Mouse (Mus musculus) left cerebral cortex, adult 8-10 months (tissue): ENCODE results near the gene Ccdc28b. TPM values are rescaled to one million over a fixed set of nuclear protein-coding genes. Genes with fewer than 3 reads are reported as not detected.

Experiments used
- DNase-seq, 2 experiments: peaks; one replicate each; pipeline ENCODE4 v3.0.0; 2022; ENCODE audit warnings: low spot score in 2 of 2
- total RNA-seq, 4 experiments: library from RNA; stranded (reverse); gene quantifications; 2 replicates each; pipeline ENCODE4 v1.2.4; 2022

The Ccdc28b gene
- 10 to 100 TPM; 46.9 to 51.5 (median 49.4) TPM for total RNA-seq

- peak in 1 of 2 experiments; percentile 52 for DNase-seq
Measured at GRCm38 (mm10) chr4:129623681-129624091, at the start of gene Ccdc28b. Gene Ccdc28b, minus strand, starts transcription at chr4:129623947.

GRCm38 (mm10) chr4:129672878-129673449, 49.2 kb upstream of the Ccdc28b start:
- DNase-seq: no peak

GRCm38 (mm10) chr4:129672083-129672877, 48.5 kb upstream of the Ccdc28b start, which contains the start of gene Kpna6:
Gene Kpna6, minus strand, starts transcription at chr4:129672767.
- peak; percentile 84 to 94 for DNase-seq

GRCm38 (mm10) chr4:129671491-129672082, 47.8 kb upstream of the Ccdc28b start:
- no peak for DNase-seq

GRCm38 (mm10) chr4:129662255-129662813, 38.6 kb upstream of the Ccdc28b start:
- no peak for DNase-seq

- no peak for DNase-seq
Measured at GRCm38 (mm10) chr4:129661584-129661983, 37.8 kb upstream of the Ccdc28b start.

- no peak for DNase-seq
Measured at GRCm38 (mm10) chr4:129654770-129655169, 31.0 kb upstream of the Ccdc28b start.

- DNase-seq: no peak
Measured at GRCm38 (mm10) chr4:129650359-129650758, 26.6 kb upstream of the Ccdc28b start.

- DNase-seq: no peak
Measured at GRCm38 (mm10) chr4:129648656-129649055, 24.9 kb upstream of the Ccdc28b start.

GRCm38 (mm10) chr4:129645204-129645603, 21.5 kb upstream of the Ccdc28b start:
- no peak for DNase-seq

- no peak for DNase-seq
Measured at GRCm38 (mm10) chr4:129641756-129642155, 18.0 kb upstream of the Ccdc28b start.

- peak; percentile 95 to 97 for DNase-seq
Measured at GRCm38 (mm10) chr4:129640638-129641467, 17.1 kb upstream of the Ccdc28b start, which contains the start of gene Txlna. Gene Txlna, minus strand, starts transcription at chr4:129641065.

GRCm38 (mm10) chr4:129640101-129640637, 16.4 kb upstream of the Ccdc28b start:
- DNase-seq: no peak

- no peak for DNase-seq
Measured at GRCm38 (mm10) chr4:129639221-129639620, 15.5 kb upstream of the Ccdc28b start.

- no peak for DNase-seq
Measured at GRCm38 (mm10) chr4:129633852-129634251, 10.1 kb upstream of the Ccdc28b start.

GRCm38 (mm10) chr4:129631867-129632266, 8.1 kb upstream of the Ccdc28b start:
- no peak for DNase-seq

GRCm38 (mm10) chr4:129630944-129631343, 7.2 kb upstream of the Ccdc28b start:
- no peak for DNase-seq

- no peak for DNase-seq
Measured at GRCm38 (mm10) chr4:129626035-129626434, 2.3 kb upstream of the Ccdc28b start.

- no peak for DNase-seq
Measured at GRCm38 (mm10) chr4:129625496-129625895, 1.7 kb upstream of the Ccdc28b start.

GRCm38 (mm10) chr4:129625029-129625370, 1.3 kb upstream of the Ccdc28b start:
- DNase-seq: peak; percentile 56 to 73
